Mouse (Mus musculus) megakaryocyte-erythroid progenitor cell, adult 5 weeks (primary cell): ENCODE results near the gene Mrgprb5. TPM values are rescaled to one million over a fixed set of nuclear protein-coding genes. Genes with fewer than 3 reads are reported as not detected.

Source experiments
- polyA plus RNA-seq: library from polyadenylated mRNA; stranded (reverse); fragments of >175 nt; gene quantifications from 2 replicates; pipeline ENCODE4 v1.2.3, GENCODE M21; 2012

The Mrgprb5 gene
- polyA plus RNA-seq: not detected in 2 replicates

DNA sequence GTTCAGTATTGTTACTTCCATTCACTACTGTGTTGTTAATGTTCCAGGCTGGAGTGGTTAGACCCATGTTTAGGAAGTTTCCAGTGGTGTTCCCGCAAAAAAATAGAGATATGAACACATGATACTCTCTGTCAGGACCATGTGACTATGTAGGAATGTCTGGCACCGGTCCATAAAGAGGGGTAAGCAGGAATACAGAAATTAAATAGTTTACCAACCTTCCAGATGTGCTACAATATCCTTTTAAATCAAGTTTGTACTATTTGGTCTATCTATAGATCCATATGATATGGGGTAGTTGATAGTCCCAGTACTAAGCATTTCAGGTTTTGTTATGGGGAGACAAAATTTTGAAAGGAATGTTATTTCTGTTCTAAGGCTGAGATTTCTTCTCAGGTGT is at the start of gene Mrgprb5:
Mrgprb5 (minus strand) TSS at position 101 of the 400 bp plus-strand sequence.

DNA sequence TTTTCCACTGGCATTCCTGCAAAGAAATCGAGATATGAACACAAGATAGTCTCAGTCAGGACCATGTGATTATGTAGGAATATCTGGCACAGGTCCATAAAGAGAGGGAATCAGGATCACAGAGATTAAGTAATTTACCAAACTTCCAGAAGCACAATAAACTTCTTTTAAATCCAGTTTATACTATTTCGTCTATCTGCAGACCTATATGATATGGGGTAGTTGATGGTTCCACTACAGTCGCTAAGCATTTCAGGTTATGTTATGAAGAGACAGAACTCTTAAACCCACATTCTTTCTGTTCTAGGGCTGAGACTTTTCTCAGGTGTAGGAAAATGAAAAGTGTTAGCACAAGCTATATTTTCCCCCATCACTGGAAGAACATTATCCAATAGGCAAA is 30.4 kb upstream of the Mrgprb5 start, which contains the start of gene Mrgprb4:
Mrgprb4 (minus strand) TSS at position 101 of the 400 bp plus-strand sequence.

Other genes with a start within 250 kb of the Mrgprb5 start
- gene Mrgpra4, start 186.9 kb downstream of the Mrgprb5 start, polyA plus RNA-seq: not detected in 2 replicates
- gene Mrgprx1, start 141.4 kb downstream of the Mrgprb5 start, polyA plus RNA-seq: not detected in 2 replicates
- not detected in 2 replicates for gene Mrgprb4, start 30.3 kb upstream of the Mrgprb5 start, polyA plus RNA-seq
- not detected in 2 replicates for gene Mrgprb8, start 219.5 kb upstream of the Mrgprb5 start, polyA plus RNA-seq